Mouse (Mus musculus): ENCODE measurements at regions not wholly inside any gene's neighbourhood (a gene's known extent, or its start where the extent isn't known, plus 50 kb on each side); places are given as distances from the start of the nearest gene placed in this dataset.

- TF ChIP-seq ZNF384 (IDR thresholded peaks at IDR 0.05; ENCODE audit: low read depth, low read length) (no peak), TCF12 (IDR thresholded peaks at IDR 0.05; ENCODE audit: low read depth, low read length) (no peak), USF1 (IDR thresholded peaks at IDR 0.05; ENCODE audit: low read depth, low read length) (no peak), MAX (IDR thresholded peaks at IDR 0.05; ENCODE audit: low read length) (no peak), POLR2A (IDR thresholded peaks at IDR 0.05; ENCODE audit: low read depth, low read length) (no peak), EP300 (IDR thresholded peaks at IDR 0.05; ENCODE audit: low read length) (no peak), KAT2A (IDR thresholded peaks at IDR 0.05; ENCODE audit: insufficient replicate concordance, low read length) (no peak), ZMIZ1 (IDR thresholded peaks at IDR 0.05; ENCODE audit: low read depth, low read length) (no peak), SMC3 (IDR thresholded peaks at IDR 0.05; ENCODE audit: low read depth, low read length) (no peak), CTCF (conservative IDR thresholded peaks at IDR 0.05 in 1 of 2, IDR thresholded peaks at IDR 0.05 in 1 of 2; ENCODE audit: low read depth in 2 of 2, low read length in 2 of 2) (no peak)
Measured at GRCm38 (mm10) chr14:54072283-54072912, 181.5 kb downstream of the Dad1 start.
